Comparison of ENCODE assay signal across 10 mouse cellular contexts in genomic region chr10:80345122-80345521, GRCm38 (mm10). TPM values are rescaled to one million over a fixed set of nuclear protein-coding genes. Genes with fewer than 3 reads are reported as not detected.
DNase-seq lines count a peak whose midpoint lies in the region; ATAC-seq and TF ChIP-seq lines count a peak whose summit lies in the region.
"Had no signal": no experiment of that assay in that cellular context is flagged by ENCODE, and none has a peak within 500 bp of the region (broad histone marks: within the 10 kb centered on the region; RNA-seq: fewer than 3 reads in every experiment).

No protein-coding gene starts in this region.

- H3K4me2 ChIP-seq in stomach, postnatal 0 days (replicated peaks; ENCODE audit: low read depth): peak overlapping the region; percentile 45

- no peak for DNase-seq in heart, adult 2 months
- DNase-seq in heart, adult 8-10 months (ENCODE audit: low spot score): no peak
- peak; percentile 54 for DNase-seq in thymus, postnatal 14 days
- DNase-seq in thymus, postnatal 10 days (ENCODE audit: low spot score in 2 of 2): no peak
- peak; percentile 92 for DNase-seq in liver
- DNase-seq in stomach, postnatal 0 days (ENCODE audit: low spot score): peak; percentile 78
- no peak for DNase-seq in frontal cortex, postnatal 36 days (ENCODE audit: low spot score in 2 of 2)
- DNase-seq in left cerebral cortex, adult 9 months (ENCODE audit: low spot score in 2 of 2): no peak
- DNase-seq: cerebellum, adult 9-11 months; layer of hippocampus, postnatal 36 days had no signal

- no peaks in the 10 kb centered on the region for H3K9me3 ChIP-seq in stomach, postnatal 0 days (ENCODE audit: control insufficient read depth, low read length)

- 29% methylated on average over 16 of the region's 16 CpGs for WGBS in heart, adult 2 months
- WGBS in stomach, postnatal 0 days: 9% methylated on average over 16 of the region's 16 CpGs

- TF ChIP-seq CTCF in heart, adult 2 months (IDR thresholded peaks at IDR 0.05): no peak
- 0 out of 2 replicates have a peak, but pooled peaks have one; percentile 11 for TF ChIP-seq CTCF in stomach, postnatal 0 days (IDR thresholded peaks at IDR 0.05; ENCODE audit: low read depth)

- peaks cover 6% of the 10 kb centered on the region; the same call in 1 of the 2 replicates for H3K27me3 ChIP-seq in heart, adult 2 months (ENCODE audit: control insufficient read depth, insufficient read depth, low read length)
- H3K27me3 ChIP-seq in stomach, postnatal 0 days (ENCODE audit: control insufficient read depth, insufficient read depth, low read length): peaks cover 8% of the 10 kb centered on the region

- no peak for TF ChIP-seq EP300 in heart, adult 2 months (IDR thresholded peaks at IDR 0.05; ENCODE audit: insufficient read depth, low read depth, low read length)
- no peak for TF ChIP-seq EP300 in stomach, postnatal 0 days (optimal IDR thresholded peaks at IDR 0.05)

- H3K36me3 ChIP-seq in heart, adult 2 months (ENCODE audit: control insufficient read depth, insufficient read depth, low read length): peaks cover 3% of the 10 kb centered on the region; the same call in 1 of the 2 replicates
- no peaks in the 10 kb centered on the region for H3K36me3 ChIP-seq in stomach, postnatal 0 days (ENCODE audit: control insufficient read depth, insufficient read depth, low read length)

- no peak for TF ChIP-seq POLR2A in heart, adult 2 months (IDR thresholded peaks at IDR 0.05; ENCODE audit: insufficient read depth, low read depth, low read length)

- no peak overlapping the region for H3K9ac ChIP-seq in heart, adult 2 months (ENCODE audit: low read depth, low read length)
- peak overlapping the region; percentile 31; the same call in 1 of the 2 replicates for H3K9ac ChIP-seq in stomach, postnatal 0 days (ENCODE audit: low read length)

- H3K27ac ChIP-seq in heart, adult 2 months: peak overlapping the region; percentile 77
- 0 out of 2 replicates have a peak overlapping the region, but pooled peaks have one; percentile 24 for H3K27ac ChIP-seq in stomach, postnatal 0 days (replicated peaks)

- no peak for ATAC-seq in stomach, postnatal 0 days (ENCODE audit: low FRiP score, low TSS enrichment)

- no peak overlapping the region for H3K4me3 ChIP-seq in heart, adult 2 months
- H3K4me3 ChIP-seq in stomach, postnatal 0 days (ENCODE audit: low read depth, low read length): peak overlapping the region; percentile 12; the same call in 1 of the 2 replicates

- H3K79me2 ChIP-seq in heart, adult 2 months (replicated peaks; ENCODE audit: control insufficient read depth, insufficient read depth, low read length): no peaks in the 10 kb centered on the region

- intact Hi-C loops in heart, adult 2 months (cut with DNase I): no loop called here

- peaks cover 13% of the 10 kb centered on the region for H3K4me1 ChIP-seq in heart, adult 2 months (ENCODE audit: control insufficient read depth, insufficient read depth, low read length)
- peaks cover 13% of the 10 kb centered on the region; the same call in 1 of the 2 replicates for H3K4me1 ChIP-seq in stomach, postnatal 0 days (replicated peaks; ENCODE audit: control insufficient read depth, insufficient read depth)

RNA-seq across cellular contexts. Expression of gene Adamtsl5, which starts 3.1 kb away (rescaled TPM):
- total RNA-seq in heart, adult 2 months (2021): 10 to 100 TPM; 71.9 to 84.5 TPM
- polyA plus RNA-seq in heart, adult 2 months (2012; rRNA removed): 80.9 and 85.2 TPM in 2 replicates
- total RNA-seq in heart, adult 8-10 months (2022): 100 to 1,000 TPM in 2 of 4 experiments, 10 to 100 TPM in 2; 87.9 to 109 (median 99.6) TPM
- polyA plus RNA-seq in stomach, postnatal 0 days (2015; fragmentation: Nextera tagmentation; extraction: Ambion mirVana): 12.2 and 12.8 TPM in 2 replicates

RNA-seq across cellular contexts. Expression of gene Plk5, which starts 11.1 kb away (rescaled TPM):
- total RNA-seq in heart, adult 2 months (2021): under 1 TPM; 0.50 to 0.63 TPM
- polyA plus RNA-seq in heart, adult 2 months (2012; rRNA removed): 2.0 and 2.7 TPM in 2 replicates
- total RNA-seq in heart, adult 8-10 months (2022): 1 to 10 TPM in 2 of 4 experiments, under 1 TPM in 2; 0.91 to 1.3 (median 1.1) TPM
- 0.07 TPM in 2 replicates for polyA plus RNA-seq in stomach, postnatal 0 days (2015; fragmentation: Nextera tagmentation; extraction: Ambion mirVana)

RNA-seq across cellular contexts. Expression of gene Reep6, which starts 15.4 kb away (rescaled TPM):
- 1 to 10 TPM; 2.8 to 3.6 TPM for total RNA-seq in heart, adult 2 months (2021)
- polyA plus RNA-seq in heart, adult 2 months (2012; rRNA removed): 2.9 and 4.1 TPM in 2 replicates
- 1 to 10 TPM; 3.1 to 7.6 (median 5.0) TPM for total RNA-seq in heart, adult 8-10 months (2022)
- polyA plus RNA-seq in stomach, postnatal 0 days (2015; fragmentation: Nextera tagmentation; extraction: Ambion mirVana): 13.5 and 17.6 TPM in 2 replicates

RNA-seq across cellular contexts. Expression of gene Pcsk4, which starts 15.8 kb away (rescaled TPM):
- 1 to 10 TPM; 1.4 to 1.8 TPM for total RNA-seq in heart, adult 2 months (2021)
- polyA plus RNA-seq in heart, adult 2 months (2012; rRNA removed): 4.5 and 4.9 TPM in 2 replicates
- 1 to 10 TPM; 1.7 to 3.1 (median 2.7) TPM for total RNA-seq in heart, adult 8-10 months (2022)
- 2.2 and 2.3 TPM in 2 replicates for polyA plus RNA-seq in stomach, postnatal 0 days (2015; fragmentation: Nextera tagmentation; extraction: Ambion mirVana)

RNA-seq across cellular contexts. Expression of gene 2310011J03Rik, which starts 24.8 kb away (rescaled TPM):
- 10 to 100 TPM; 13.3 to 14.5 TPM for total RNA-seq in heart, adult 2 months (2021)
- 27.3 and 28.9 TPM in 2 replicates for polyA plus RNA-seq in heart, adult 2 months (2012; rRNA removed)
- 10 to 100 TPM; 14.3 to 19.8 (median 16.3) TPM for total RNA-seq in heart, adult 8-10 months (2022)
- 50.3 and 51.2 TPM in 2 replicates for polyA plus RNA-seq in stomach, postnatal 0 days (2015; fragmentation: Nextera tagmentation; extraction: Ambion mirVana)

Comparison
In these comparisons a context has a peak if more than half of its experiments do, and no peak if none do; other contexts are left out.
1. DNase-seq: peak in thymus, postnatal 14 days (single experiment), liver (single experiment) and stomach, postnatal 0 days (single experiment); none in heart, adult 2 months (0 of 2), heart, adult 8-10 months (single experiment), thymus, postnatal 10 days (0 of 2), frontal cortex, postnatal 36 days (0 of 2) and left cerebral cortex, adult 9 months (0 of 2).